Mouse (Mus musculus): Measurements from ENCODE around the gene Zdhhc6. TPM values are rescaled to one million over a fixed set of nuclear protein-coding genes. Genes with fewer than 3 reads are reported as not detected.
A peak's percentile ranks its signal among the peaks of the same experiment; 100 is the strongest.

Zdhhc6 gene
- polyA plus RNA-seq, 1 experiment from 2014 or later, result 106 TPM

- no peaks in the 10 kb centered on the region for H3K9me3 ChIP-seq (ENCODE audit: low read depth, low read length)
- H3K9ac ChIP-seq, result no peak overlapping the region
- H3K4me3 ChIP-seq (ENCODE audit: low read depth, low read length), result no peak overlapping the region
- peaks cover 22% of the 10 kb centered on the region for H3K36me3 ChIP-seq (ENCODE audit: insufficient read depth)
- H3K27me3 ChIP-seq (ENCODE audit: insufficient read depth, low read length), result no peaks in the 10 kb centered on the region
- H3K27ac ChIP-seq (ENCODE audit: low read depth), result no peak overlapping the region
- ATAC-seq (ENCODE audit: insufficient read depth) (no peak), DNase-seq (no peak)
- WGBS, result 90% methylated on average over 3 of the region's 3 CpGs
- H3K4me2 ChIP-seq, result no peak overlapping the region
- no peak for TF ChIP-seq CTCF (IDR thresholded peaks at IDR 0.05; ENCODE audit: low read depth)
- H3K4me1 ChIP-seq (ENCODE audit: insufficient read depth), result no peaks in the 10 kb centered on the region; the same call in 1 of the 2 replicates
Observed at GRCm38 (mm10) chr19:55276770-55277169, 39.1 kb downstream of the Zdhhc6 start.

DNA sequence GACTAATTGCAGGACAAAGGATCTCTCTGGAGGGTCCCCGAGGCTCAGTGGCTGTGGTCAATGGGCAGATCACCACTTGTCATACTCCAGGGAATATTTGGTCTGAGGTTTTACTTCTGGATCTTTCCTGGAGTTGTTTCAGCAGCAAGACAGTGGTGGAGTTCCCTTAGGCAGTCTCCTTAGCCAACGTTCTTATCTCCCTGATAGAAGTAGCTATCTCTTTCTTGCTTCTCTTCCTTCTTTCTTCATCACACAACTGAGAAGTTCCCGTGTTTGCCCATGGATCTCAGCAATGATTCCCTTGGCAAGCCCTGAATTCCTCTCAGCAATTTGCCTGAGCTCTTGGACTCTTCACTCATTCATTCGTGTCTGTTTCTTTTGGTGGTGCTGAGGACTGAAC, 39.7 kb downstream of the Zdhhc6 start:
- Histone ChIP-seq H3K4me2 (no peak overlapping the region), H3K9me3 (ENCODE audit: low read depth, low read length) (no peaks in the 10 kb centered on the region), H3K27me3 (ENCODE audit: insufficient read depth, low read length) (no peaks in the 10 kb centered on the region), H3K4me1 (ENCODE audit: insufficient read depth) (no peaks in the 10 kb centered on the region; the same call in 1 of the 2 replicates), H3K9ac (no peak overlapping the region), H3K36me3 (ENCODE audit: insufficient read depth) (peaks cover 17% of the 10 kb centered on the region; the same call in 1 of the 2 replicates), H3K27ac (ENCODE audit: low read depth) (no peak overlapping the region), H3K4me3 (ENCODE audit: low read depth, low read length) (no peak overlapping the region)
- ATAC-seq (ENCODE audit: insufficient read depth) (no peak), DNase-seq (no peak)
- WGBS, result 76% methylated on average over 4 of the region's 4 CpGs
- TF ChIP-seq CTCF (IDR thresholded peaks at IDR 0.05; ENCODE audit: low read depth), result no peak

DNA sequence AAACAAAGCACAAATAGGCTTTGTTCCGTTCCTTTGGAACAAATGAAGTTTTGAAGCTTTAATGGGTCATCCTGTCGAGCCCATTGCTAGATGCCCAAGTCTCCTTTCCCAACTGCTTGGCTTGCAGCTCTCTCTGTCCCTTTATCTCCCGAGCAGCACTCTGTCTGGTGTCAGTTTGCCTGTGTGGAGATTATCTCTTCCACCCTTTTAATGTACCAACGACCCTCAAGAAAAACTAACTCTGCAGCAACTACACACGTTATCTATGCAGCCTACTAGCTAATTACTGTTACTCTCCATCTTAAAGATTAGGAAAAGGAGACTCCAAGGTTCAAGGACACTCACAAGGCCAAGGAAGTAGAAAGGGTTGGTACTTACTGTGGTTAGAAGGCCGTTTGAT, 42.5 kb downstream of the Zdhhc6 start:
- Histone ChIP-seq H3K36me3 (ENCODE audit: insufficient read depth) (peaks cover 12% of the 10 kb centered on the region; the same call in 1 of the 2 replicates), H3K4me1 (ENCODE audit: insufficient read depth) (peaks cover 4% of the 10 kb centered on the region; the same call in 1 of the 2 replicates), H3K27me3 (ENCODE audit: insufficient read depth, low read length) (no peaks in the 10 kb centered on the region), H3K9me3 (ENCODE audit: low read depth, low read length) (no peaks in the 10 kb centered on the region), H3K4me3 (ENCODE audit: low read depth, low read length) (no peak overlapping the region), H3K9ac (no peak overlapping the region), H3K4me2 (no peak overlapping the region), H3K27ac (ENCODE audit: low read depth) (no peak overlapping the region)
- ATAC-seq (ENCODE audit: insufficient read depth) (no peak), DNase-seq (no peak)
- 59% methylated on average over 6 of the region's 6 CpGs for WGBS
- no peak for TF ChIP-seq CTCF (IDR thresholded peaks at IDR 0.05; ENCODE audit: low read depth)

- H3K36me3 ChIP-seq (ENCODE audit: insufficient read depth), result peaks cover 12% of the 10 kb centered on the region; the same call in 1 of the 2 replicates
- peaks cover 4% of the 10 kb centered on the region; the same call in 1 of the 2 replicates for H3K4me1 ChIP-seq (ENCODE audit: insufficient read depth)
- DNase-seq, result peak; percentile 78
- no peaks in the 10 kb centered on the region for H3K27me3 ChIP-seq (ENCODE audit: insufficient read depth, low read length)
- no peaks in the 10 kb centered on the region for H3K9me3 ChIP-seq (ENCODE audit: low read depth, low read length)
- 30% methylated on average over 3 of the region's 3 CpGs for WGBS
- no peak overlapping the region for H3K4me3 ChIP-seq (ENCODE audit: low read depth, low read length)
- H3K27ac ChIP-seq (ENCODE audit: low read depth), result peak overlapping the region; percentile 92
- TF ChIP-seq CTCF (IDR thresholded peaks at IDR 0.05; ENCODE audit: low read depth), result no peak
- no peak overlapping the region for H3K9ac ChIP-seq
- H3K4me2 ChIP-seq, result no peak overlapping the region
- ATAC-seq (ENCODE audit: insufficient read depth), result peak; percentile 92
Observed at GRCm38 (mm10) chr19:55271448-55271847, 44.4 kb downstream of the Zdhhc6 start.

GRCm38 (mm10) chr19:55269051-55269450, 46.8 kb downstream of the Zdhhc6 start:
- Histone ChIP-seq H3K4me1 (ENCODE audit: insufficient read depth) (peaks cover 4% of the 10 kb centered on the region; the same call in 1 of the 2 replicates), H3K27me3 (ENCODE audit: insufficient read depth, low read length) (no peaks in the 10 kb centered on the region), H3K4me2 (no peak overlapping the region), H3K4me3 (ENCODE audit: low read depth, low read length) (no peak overlapping the region), H3K36me3 (ENCODE audit: insufficient read depth) (0 out of 2 replicates have a peak, but pooled peaks cover 9% of the 10 kb centered on the region), H3K9ac (no peak overlapping the region), H3K9me3 (ENCODE audit: low read depth, low read length) (no peaks in the 10 kb centered on the region), H3K27ac (ENCODE audit: low read depth) (peak overlapping the region; percentile 92)
- ATAC-seq (ENCODE audit: insufficient read depth), result no peak
- DNase-seq, result no peak
- no peak for TF ChIP-seq CTCF (IDR thresholded peaks at IDR 0.05; ENCODE audit: low read depth)
- WGBS, result 66% methylated on average over 5 of the region's 5 CpGs

DNA sequence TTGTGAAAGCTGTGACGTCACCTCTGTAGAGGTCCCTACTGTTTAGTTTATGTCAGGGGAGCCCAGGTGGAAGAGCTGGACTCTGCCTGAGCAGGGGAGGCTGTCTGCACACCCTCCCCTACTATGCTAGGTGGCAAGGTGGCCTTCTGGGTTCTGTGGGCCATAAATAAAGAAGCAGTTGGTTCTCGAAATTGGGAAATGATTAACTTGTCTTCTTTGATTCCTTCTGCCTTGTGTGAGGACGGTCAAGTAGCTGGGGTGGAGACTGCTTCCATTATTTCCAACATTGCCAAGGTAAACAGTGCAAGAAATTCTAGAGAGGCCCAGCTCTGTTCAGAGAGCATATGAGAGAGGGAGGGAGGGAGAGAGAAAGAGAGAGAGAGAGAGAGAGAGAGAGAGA, 47.7 kb downstream of the Zdhhc6 start:
- WGBS, result 43% methylated on average over 3 of the region's 3 CpGs
- Histone ChIP-seq H3K9ac (no peak overlapping the region), H3K27me3 (ENCODE audit: insufficient read depth, low read length) (no peaks in the 10 kb centered on the region), H3K4me1 (ENCODE audit: insufficient read depth) (peaks cover 4% of the 10 kb centered on the region; the same call in 1 of the 2 replicates), H3K27ac (ENCODE audit: low read depth) (peak overlapping the region; percentile 92), H3K9me3 (ENCODE audit: low read depth, low read length) (no peaks in the 10 kb centered on the region), H3K36me3 (ENCODE audit: insufficient read depth) (0 out of 2 replicates have a peak, but pooled peaks cover 5% of the 10 kb centered on the region), H3K4me3 (ENCODE audit: low read depth, low read length) (no peak overlapping the region), H3K4me2 (0 out of 2 replicates have a peak overlapping the region, but pooled peaks have one; percentile 28)
- ATAC-seq (ENCODE audit: insufficient read depth) (peak; percentile 81), DNase-seq (peak; percentile 55)
- TF ChIP-seq CTCF (IDR thresholded peaks at IDR 0.05; ENCODE audit: low read depth), result no peak

DNA sequence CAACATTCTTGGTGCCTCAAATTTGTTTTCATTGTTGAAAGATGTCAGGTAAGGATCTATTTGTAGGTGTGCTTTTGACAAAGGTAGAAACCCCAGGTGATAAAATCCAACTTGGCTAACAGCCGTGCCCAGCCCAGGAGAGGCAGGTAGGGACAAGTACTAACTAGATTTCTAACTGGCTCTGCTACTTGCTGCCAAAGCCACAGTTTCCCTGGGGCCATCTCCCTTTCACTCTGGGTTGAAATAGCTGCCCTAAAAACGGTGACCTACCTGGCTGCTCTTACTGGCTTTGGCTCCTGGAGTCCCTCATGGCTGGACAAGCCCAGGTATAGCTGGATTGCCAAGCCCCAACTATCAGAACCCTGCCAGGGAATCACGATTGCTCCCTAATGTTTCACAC, 49.0 kb downstream of the Zdhhc6 start:
- Histone ChIP-seq H3K36me3 (ENCODE audit: insufficient read depth) (0 out of 2 replicates have a peak, but pooled peaks cover 4% of the 10 kb centered on the region), H3K4me1 (ENCODE audit: insufficient read depth) (0 out of 2 replicates have a peak, but pooled peaks cover 4% of the 10 kb centered on the region), H3K27me3 (ENCODE audit: insufficient read depth, low read length) (no peaks in the 10 kb centered on the region), H3K9me3 (ENCODE audit: low read depth, low read length) (no peaks in the 10 kb centered on the region), H3K4me3 (ENCODE audit: low read depth, low read length) (no peak overlapping the region), H3K4me2 (no peak overlapping the region), H3K27ac (ENCODE audit: low read depth) (peak overlapping the region; percentile 92; the same call in 1 of the 2 replicates), H3K9ac (no peak overlapping the region)
- no peak for ATAC-seq (ENCODE audit: insufficient read depth)
- DNase-seq, result no peak
- WGBS, result 73% methylated on average over 3 of the region's 3 CpGs
- TF ChIP-seq CTCF (IDR thresholded peaks at IDR 0.05; ENCODE audit: low read depth), result no peak

Data from lung, embryonic 14.5 days (tissue).